Mouse (Mus musculus) kidney, adult 2 months (tissue): ENCODE measurements around the gene Dnpep.

Experiments
- CTCF ChIP-seq: fragments of 200-500 bp; conservative IDR thresholded peaks from 2 replicates; pipeline ENCODE4 v1.5.1; 2011; ENCODE audit warnings: low read depth, mild to moderate bottlenecking, control low read depth, low read length, moderate library complexity, mixed read lengths; ENCODE audit not compliant: insufficient read depth, insufficient read length
- POLR2A ChIP-seq: fragments of 200-500 bp; IDR thresholded peaks from one replicate; pipeline ENCODE4 v1.6.1; 2011; ENCODE audit warnings: low read depth, low read length, control low read depth

- no peak for TF ChIP-seq POLR2A
- no peak for TF ChIP-seq CTCF
Observed at GRCm38 (mm10) chr1:75262969-75263951, 54.5 kb downstream of the Dnpep start.
